Mouse (Mus musculus) bone marrow, adult 2 months (tissue): ENCODE measurements around the gene BC016579. TPM values are rescaled to one million over a fixed set of nuclear protein-coding genes. Genes with fewer than 3 reads are reported as not detected.

Experiments used
- H3K27ac ChIP-seq: fragments of 200-500 bp; 2 replicates; pipeline ENCODE4 v1.5.1; 2012; ENCODE audit warnings: low read depth, mild to moderate bottlenecking, control low read depth, inconsistent platforms, low read length; ENCODE audit not compliant: control insufficient read depth, poor library complexity, insufficient read depth
- H3K4me1 ChIP-seq: fragments of 200-500 bp; 2 replicates; pipeline ENCODE4 v1.6.1; 2011; ENCODE audit warnings: low read length; ENCODE audit not compliant: control insufficient read depth, insufficient read depth
- H3K4me3 ChIP-seq: fragments of 200-500 bp; replicated peaks from 2 replicates; pipeline ENCODE3; 2011; ENCODE audit warnings: mild to moderate bottlenecking, low read depth, low read length, control low read depth; ENCODE audit not compliant: control insufficient read depth
- CTCF ChIP-seq: fragments of 200-500 bp; IDR thresholded peaks from 2 replicates; pipeline ENCODE4 v1.5.1; 2011; ENCODE audit warnings: low read length, control low read depth; ENCODE audit not compliant: control insufficient read depth, insufficient read depth
- POLR2A ChIP-seq: fragments of 200-500 bp; IDR thresholded peaks from 2 replicates; pipeline ENCODE4 v1.6.1; 2011; ENCODE audit warnings: low read depth, mild to moderate bottlenecking, control low read depth, low read length, borderline replicate concordance; ENCODE audit not compliant: control insufficient read depth
- WGBS: fragments of 180-500 bp; shearing (Covaris S2); methylation state at CpG from one replicate; pipeline ENCODE4 v1.1.7; 2018; 5-methylcytosine and 5-hydroxymethylcytosine counted together
- polyA plus RNA-seq: library from polyadenylated mRNA; stranded (reverse); fragments of >200 nt; gene quantifications from 2 replicates; pipeline ENCODE4 v1.2.4, GENCODE M21; 2011; ENCODE audit warnings: low replicate concordance; ENCODE audit not compliant: missing spikeins, insufficient read depth, insufficient read length

The BC016579 gene
- polyA plus RNA-seq, 1 experiment: 1.4 TPM

GRCm38 (mm10) chr16:45685295-45685694 is 31.4 kb upstream of the BC016579 start:
- Histone ChIP-seq H3K27ac (no peak overlapping the region), H3K4me3 (no peak overlapping the region), H3K4me1 (no peaks in the 10 kb centered on the region)
- WGBS: 83% methylated on average over 3 of the region's 3 CpGs
- TF ChIP-seq POLR2A (no peak), CTCF (no peak)

- TF ChIP-seq POLR2A (no peak), CTCF (peak; percentile 77)
- 11% methylated on average over 8 of the region's 8 CpGs for WGBS
- H3K4me3 ChIP-seq: no peak overlapping the region
- H3K27ac ChIP-seq: no peak overlapping the region
- H3K4me1 ChIP-seq: no peaks in the 10 kb centered on the region
These were observed 30.9 kb upstream of the BC016579 start for GRCm38 (mm10) chr16:45684815-45685214.

- Histone ChIP-seq H3K4me1 (no peaks in the 10 kb centered on the region), H3K4me3 (no peak overlapping the region), H3K27ac (no peak overlapping the region)
- TF ChIP-seq POLR2A (no peak), CTCF (peak; percentile 5; the same call in 1 of the 2 replicates)
- WGBS: 4% methylated on average over 1 of the region's 1 CpGs
These were observed 22.6 kb upstream of the BC016579 start for GRCm38 (mm10) chr16:45676462-45676861.

GRCm38 (mm10) chr16:45670005-45670404 is 16.1 kb upstream of the BC016579 start:
- TF ChIP-seq POLR2A (no peak), CTCF (no peak)
- no peak overlapping the region for H3K27ac ChIP-seq
- no peak overlapping the region for H3K4me3 ChIP-seq
- 70% methylated on average over 4 of the region's 4 CpGs for WGBS
- H3K4me1 ChIP-seq: peaks cover 3% of the 10 kb centered on the region

GRCm38 (mm10) chr16:45668178-45668577 is 14.3 kb upstream of the BC016579 start:
- no peak for TF ChIP-seq POLR2A
- TF ChIP-seq CTCF: no peak
- under 1% methylated on average over 3 of the region's 3 CpGs for WGBS
- no peak overlapping the region for H3K27ac ChIP-seq
- no peak overlapping the region for H3K4me3 ChIP-seq
- peaks cover 3% of the 10 kb centered on the region for H3K4me1 ChIP-seq

GRCm38 (mm10) chr16:45666136-45666535 is 12.3 kb upstream of the BC016579 start:
- TF ChIP-seq POLR2A (no peak), CTCF (no peak)
- 0% methylated on average over 2 of the region's 2 CpGs for WGBS
- no peak overlapping the region for H3K4me3 ChIP-seq
- no peak overlapping the region for H3K27ac ChIP-seq
- peaks cover 3% of the 10 kb centered on the region for H3K4me1 ChIP-seq

- H3K4me1 ChIP-seq: peaks cover 1% of the 10 kb centered on the region; the same call in 1 of the 2 replicates
- TF ChIP-seq CTCF (no peak), POLR2A (no peak)
- no peak overlapping the region for H3K27ac ChIP-seq
- no peak overlapping the region for H3K4me3 ChIP-seq
These were observed 8.5 kb upstream of the BC016579 start for GRCm38 (mm10) chr16:45662381-45662780.

- H3K4me1 ChIP-seq: no peaks in the 10 kb centered on the region; the same call in 1 of the 2 replicates
- WGBS: 79% methylated on average over 4 of the region's 4 CpGs
- no peak for TF ChIP-seq CTCF
- no peak for TF ChIP-seq POLR2A
These were observed 5.7 kb upstream of the BC016579 start for GRCm38 (mm10) chr16:45659596-45659995.

GRCm38 (mm10) chr16:45658248-45658647 is 4.4 kb upstream of the BC016579 start:
- no peaks in the 10 kb centered on the region; the same call in 1 of the 2 replicates for H3K4me1 ChIP-seq
- no peak for TF ChIP-seq POLR2A
- TF ChIP-seq CTCF: no peak
- H3K4me3 ChIP-seq: no peak overlapping the region
- no peak overlapping the region for H3K27ac ChIP-seq
- WGBS: 85% methylated on average over 1 of the region's 1 CpGs

More at GRCm38 (mm10) chr16:45659596-45659995, 5.7 kb upstream of the BC016579 start:
- Histone ChIP-seq H3K4me3 (no peak overlapping the region), H3K27ac (no peak overlapping the region)
